Mouse (Mus musculus) bone marrow, adult 2 months (tissue): ENCODE measurements at regions not wholly inside any gene's neighbourhood (a gene's known extent, or its start where the extent isn't known, plus 50 kb on each side); places are given as distances from the start of the nearest gene placed in this dataset.

Source experiments
- H3K27ac ChIP-seq: fragments of 200-500 bp; 2 replicates; pipeline ENCODE4 v1.5.1; 2012; ENCODE audit warnings: low read depth, mild to moderate bottlenecking, control low read depth, inconsistent platforms, low read length; ENCODE audit not compliant: control insufficient read depth, poor library complexity, insufficient read depth
- H3K4me1 ChIP-seq: fragments of 200-500 bp; 2 replicates; pipeline ENCODE4 v1.6.1; 2011; ENCODE audit warnings: low read length; ENCODE audit not compliant: control insufficient read depth, insufficient read depth
- H3K4me3 ChIP-seq: fragments of 200-500 bp; replicated peaks from 2 replicates; pipeline ENCODE3; 2011; ENCODE audit warnings: mild to moderate bottlenecking, low read depth, low read length, control low read depth; ENCODE audit not compliant: control insufficient read depth
- CTCF ChIP-seq: fragments of 200-500 bp; IDR thresholded peaks from 2 replicates; pipeline ENCODE4 v1.5.1; 2011; ENCODE audit warnings: low read length, control low read depth; ENCODE audit not compliant: control insufficient read depth, insufficient read depth
- POLR2A ChIP-seq: fragments of 200-500 bp; IDR thresholded peaks from 2 replicates; pipeline ENCODE4 v1.6.1; 2011; ENCODE audit warnings: low read depth, mild to moderate bottlenecking, control low read depth, low read length, borderline replicate concordance; ENCODE audit not compliant: control insufficient read depth
- WGBS: fragments of 180-500 bp; shearing (Covaris S2); methylation state at CpG from one replicate; pipeline ENCODE4 v1.1.7; 2018; 5-methylcytosine and 5-hydroxymethylcytosine counted together

- 94% methylated on average over 4 of the region's 4 CpGs for WGBS
- TF ChIP-seq POLR2A (no peak), CTCF (no peak)
- H3K4me3 ChIP-seq: no peak overlapping the region
- H3K27ac ChIP-seq: no peak overlapping the region
- H3K4me1 ChIP-seq: no peaks in the 10 kb centered on the region
Observed at GRCm38 (mm10) chr2:75510223-75510622, 148.8 kb upstream of the Hnrnpa3 start.

- H3K4me3 ChIP-seq: no peak overlapping the region
- WGBS: 73% methylated on average over 8 of the region's 8 CpGs
- H3K4me1 ChIP-seq: no peaks in the 10 kb centered on the region
- H3K27ac ChIP-seq: no peak overlapping the region
- TF ChIP-seq CTCF (no peak), POLR2A (no peak)
Observed at GRCm38 (mm10) chr2:75512422-75513170, 146.5 kb upstream of the Hnrnpa3 start.

- 82% methylated on average over 6 of the region's 6 CpGs for WGBS
- Histone ChIP-seq H3K4me3 (no peak overlapping the region), H3K4me1 (no peaks in the 10 kb centered on the region), H3K27ac (no peak overlapping the region)
- TF ChIP-seq POLR2A (no peak), CTCF (no peak)
Observed at GRCm38 (mm10) chr2:75514171-75514570, 144.9 kb upstream of the Hnrnpa3 start.

DNA sequence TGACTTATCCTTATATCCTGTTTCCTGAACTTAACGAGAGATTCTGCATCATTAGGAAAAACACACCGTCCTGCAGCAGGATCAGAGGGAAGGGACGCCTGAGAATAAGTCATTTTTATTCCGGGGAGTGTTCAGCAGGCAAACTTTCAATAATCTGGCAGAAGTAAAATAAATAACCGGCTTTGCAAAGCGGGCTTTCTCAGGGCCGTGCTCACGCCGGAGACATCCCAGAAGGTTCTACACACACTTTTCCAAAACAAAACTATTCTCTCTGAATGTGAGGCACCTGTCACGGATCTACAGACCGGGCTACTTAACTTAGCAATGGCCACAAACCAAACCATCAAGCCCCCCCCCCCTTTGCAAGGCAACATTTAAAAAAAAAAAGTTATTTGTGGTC lies 142.8 kb upstream of the Hnrnpa3 start:
- TF ChIP-seq POLR2A (no peak), CTCF (no peak)
- H3K4me3 ChIP-seq: no peak overlapping the region
- no peaks in the 10 kb centered on the region for H3K4me1 ChIP-seq
- 73% methylated on average over 11 of the region's 11 CpGs for WGBS
- no peak overlapping the region for H3K27ac ChIP-seq

- TF ChIP-seq CTCF (no peak), POLR2A (no peak)
- WGBS: 77% methylated on average over 3 of the region's 3 CpGs
Observed at GRCm38 (mm10) chr2:75517096-75517495, 142.0 kb upstream of the Hnrnpa3 start.

DNA sequence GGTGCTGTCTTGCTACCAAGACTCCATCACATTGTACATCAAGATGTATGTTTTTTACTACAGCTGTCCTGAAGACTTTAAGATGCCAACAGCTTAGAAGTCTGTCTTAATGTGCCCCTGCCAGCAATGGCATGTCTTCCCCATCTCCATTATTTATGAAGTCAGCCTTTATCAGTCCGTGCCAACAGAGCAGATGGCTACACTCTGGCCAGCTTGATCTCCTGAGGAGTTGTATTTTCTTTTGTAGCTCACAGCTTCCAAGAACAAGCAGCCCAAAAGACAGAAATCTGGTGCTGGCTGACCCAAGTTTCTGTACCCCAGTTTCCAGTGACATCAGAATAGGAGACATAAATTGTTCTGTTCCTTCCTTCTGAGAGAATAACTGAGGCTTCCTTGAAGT lies 140.5 kb upstream of the Hnrnpa3 start:
- no peak for TF ChIP-seq CTCF
- no peak for TF ChIP-seq POLR2A

More at GRCm38 (mm10) chr2:75517096-75517495, 142.0 kb upstream of the Hnrnpa3 start:
- H3K4me1 ChIP-seq: no peaks in the 10 kb centered on the region
- no peak overlapping the region for H3K27ac ChIP-seq
- no peak overlapping the region for H3K4me3 ChIP-seq

DNA sequence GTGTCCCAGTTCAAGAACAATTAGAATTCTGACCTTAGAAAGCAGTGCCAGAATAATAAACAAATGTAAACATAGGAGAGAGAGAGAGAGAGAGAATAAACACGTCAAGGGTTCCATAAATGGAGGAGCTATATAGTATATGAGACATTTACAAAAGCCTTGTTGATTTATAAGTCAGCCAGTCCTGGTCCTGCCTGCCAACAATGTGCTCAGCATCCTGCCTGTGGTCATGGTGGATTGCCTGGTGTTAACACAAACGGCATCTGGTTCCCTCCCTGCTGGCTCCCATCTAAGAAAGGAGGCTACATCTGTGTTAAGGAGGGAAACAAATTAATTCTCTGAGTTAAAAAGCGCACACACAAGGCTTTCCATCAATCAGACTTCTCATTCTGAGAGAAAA lies 133.5 kb upstream of the Hnrnpa3 start:
- 45% methylated on average over 3 of the region's 3 CpGs for whole genome bisulfite sequencing
- TF ChIP-seq POLR2A (no peak), CTCF (no peak)
- no peak overlapping the region for H3K4me3 ChIP-seq
- no peak overlapping the region for H3K27ac ChIP-seq
- H3K4me1 ChIP-seq: no peaks in the 10 kb centered on the region

More for the DNA sequence above, 140.5 kb upstream of the Hnrnpa3 start:
- Histone ChIP-seq H3K27ac (no peak overlapping the region), H3K4me3 (no peak overlapping the region), H3K4me1 (no peaks in the 10 kb centered on the region)
- WGBS: 58% methylated on average over 1 of the region's 1 CpGs

DNA sequence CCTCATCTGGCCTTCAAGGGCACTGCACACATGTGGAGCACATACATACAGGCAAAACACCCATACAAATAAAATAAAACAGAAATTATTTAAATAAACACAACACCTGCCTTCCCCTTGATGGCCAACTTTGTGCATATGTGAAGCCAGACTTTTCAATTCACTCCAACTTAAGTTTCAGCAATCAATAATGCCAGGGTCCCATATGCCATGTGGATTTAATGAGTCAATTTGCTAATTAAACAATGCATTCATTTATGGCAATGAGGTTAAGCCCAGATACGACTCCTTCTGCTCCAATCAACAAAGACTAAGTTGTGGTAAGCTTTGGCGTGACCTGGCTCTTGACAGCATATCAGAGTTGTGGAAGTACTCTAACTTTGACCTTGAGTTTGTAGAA lies 130.4 kb upstream of the Hnrnpa3 start:
- Histone ChIP-seq H3K4me3 (no peak overlapping the region), H3K4me1 (no peaks in the 10 kb centered on the region), H3K27ac (no peak overlapping the region)
- WGBS: 87% methylated on average over 2 of the region's 2 CpGs
- TF ChIP-seq POLR2A (no peak), CTCF (no peak)

DNA sequence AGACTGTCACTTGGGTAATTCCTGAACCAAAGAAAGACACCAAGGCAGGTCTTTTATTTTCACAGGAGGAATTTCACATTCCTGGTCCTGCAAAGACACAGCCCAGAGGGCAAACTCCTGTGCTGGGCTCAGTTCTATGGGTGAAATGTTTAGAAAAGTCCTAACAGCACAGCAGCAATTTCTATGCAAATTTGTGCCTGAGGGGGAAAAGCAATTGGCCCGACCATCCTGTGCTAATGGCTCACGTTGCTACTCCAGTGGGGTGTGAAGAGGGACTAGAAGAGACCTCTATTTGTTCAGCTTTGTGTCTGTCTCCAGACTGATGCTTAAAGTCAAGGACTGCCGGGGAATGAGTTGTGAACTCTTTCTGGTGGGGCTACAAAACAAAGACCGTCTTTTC lies 120.9 kb upstream of the Hnrnpa3 start:
- Histone ChIP-seq H3K4me1 (no peaks in the 10 kb centered on the region), H3K4me3 (no peak overlapping the region), H3K27ac (no peak overlapping the region)
- WGBS: 55% methylated on average over 4 of the region's 4 CpGs
- TF ChIP-seq CTCF (no peak), POLR2A (no peak)
